Mouse (Mus musculus): ENCODE measurements around the gene Coro2b. TPM values are rescaled to one million over a fixed set of nuclear protein-coding genes. Genes with fewer than 3 reads are reported as not detected.

The Coro2b gene
- polyA plus RNA-seq, 2 experiments: 0.57 to 1.1 TPM

GRCm38 (mm10) chr9:62418742-62419141, 118.1 kb downstream of the Coro2b start:
- Histone ChIP-seq H3K9ac (replicated peaks) (no peak overlapping the region), H3K4me3 (ENCODE audit: insufficient read depth in 1 of 2, low read depth in 2 of 2, low read length in 2 of 2) (no peak overlapping the region), H3K27me3 (ENCODE audit: control insufficient read depth, insufficient read depth, low read length) (no peaks in the 10 kb centered on the region), H3K36me3 (replicated peaks; ENCODE audit: control insufficient read depth, insufficient read depth, low read depth) (no peaks in the 10 kb centered on the region), H3K4me1 (replicated peaks; ENCODE audit: control insufficient read depth in 2 of 2, insufficient read depth in 2 of 2, low read length in 1 of 2) (peaks cover 0 to 14% of the 10 kb centered on the region in 2 experiments; a peak in 2 of 4 replicates), H3K9me3 (ENCODE audit: control insufficient read depth, low read length) (no peaks in the 10 kb centered on the region), H3K27ac (no peak overlapping the region), H3K4me2 (ENCODE audit: low read depth) (no peak overlapping the region)
- DNase-seq (ENCODE audit: low read depth in 3 of 3, low spot score in 3 of 3) (no peak), ATAC-seq (ENCODE audit: insufficient read depth) (no peak)
- WGBS (ENCODE audit: insufficient replicate concordance): 52% methylated on average over 5 of the region's 5 CpGs
- TF ChIP-seq CTCF (IDR thresholded peaks at IDR 0.05; ENCODE audit: low read depth) (peak; percentile 68), EP300 (IDR thresholded peaks at IDR 0.05; ENCODE audit: low read depth) (no peak)

- no peaks in the 10 kb centered on the region for H3K27me3 ChIP-seq (ENCODE audit: control insufficient read depth, insufficient read depth, low read length)
- 34% methylated on average over 5 of the region's 5 CpGs for WGBS (ENCODE audit: insufficient replicate concordance)
- ATAC-seq (ENCODE audit: insufficient read depth): peak; percentile 65; the same call in 1 of the 2 replicates
- no peak overlapping the region for H3K27ac ChIP-seq
- H3K4me1 ChIP-seq (replicated peaks; ENCODE audit: control insufficient read depth in 2 of 2, insufficient read depth in 2 of 2, low read length in 1 of 2): peaks cover 2 to 14% of the 10 kb centered on the region in 2 experiments; a peak in 3 of 4 replicates
- no peaks in the 10 kb centered on the region for H3K36me3 ChIP-seq (replicated peaks; ENCODE audit: control insufficient read depth, insufficient read depth, low read depth)
- no peak for DNase-seq (ENCODE audit: low read depth in 3 of 3, low spot score in 3 of 3)
- no peaks in the 10 kb centered on the region for H3K9me3 ChIP-seq (ENCODE audit: control insufficient read depth, low read length)
- no peak overlapping the region for H3K4me2 ChIP-seq (ENCODE audit: low read depth)
- no peak overlapping the region for H3K9ac ChIP-seq (replicated peaks)
- no peak overlapping the region for H3K4me3 ChIP-seq (ENCODE audit: insufficient read depth in 1 of 2, low read depth in 2 of 2, low read length in 2 of 2)
- TF ChIP-seq EP300 (IDR thresholded peaks at IDR 0.05; ENCODE audit: low read depth): peak; percentile 50
- peak; percentile 10; the same call in 1 of the 2 replicates for TF ChIP-seq CTCF (IDR thresholded peaks at IDR 0.05; ENCODE audit: low read depth)
Observed at GRCm38 (mm10) chr9:62407357-62408146, 129.3 kb downstream of the Coro2b start.

- peak in 2 of 3 experiments; percentile 26 to 27 for DNase-seq (ENCODE audit: low read depth in 3 of 3, low spot score in 3 of 3)
- TF ChIP-seq CTCF (IDR thresholded peaks at IDR 0.05; ENCODE audit: low read depth): no peak
- no peak for TF ChIP-seq EP300 (IDR thresholded peaks at IDR 0.05; ENCODE audit: low read depth)
- no peak overlapping the region for H3K9ac ChIP-seq (replicated peaks)
- peak overlapping the region; percentile 2; the same call in 1 of the 2 replicates for H3K27ac ChIP-seq
- no peaks in the 10 kb centered on the region for H3K9me3 ChIP-seq (ENCODE audit: control insufficient read depth, low read length)
- 30% methylated on average over 7 of the region's 7 CpGs for WGBS (ENCODE audit: insufficient replicate concordance)
- peaks cover 2 to 14% of the 10 kb centered on the region in 2 experiments; a peak in 3 of 4 replicates for H3K4me1 ChIP-seq (replicated peaks; ENCODE audit: control insufficient read depth in 2 of 2, insufficient read depth in 2 of 2, low read length in 1 of 2)
- no peaks in the 10 kb centered on the region for H3K36me3 ChIP-seq (replicated peaks; ENCODE audit: control insufficient read depth, insufficient read depth, low read depth)
- peak; percentile 41; the same call in 1 of the 2 replicates for ATAC-seq (ENCODE audit: insufficient read depth)
- H3K4me3 ChIP-seq (ENCODE audit: insufficient read depth in 1 of 2, low read depth in 2 of 2, low read length in 2 of 2): no peak overlapping the region
- no peak overlapping the region for H3K4me2 ChIP-seq (ENCODE audit: low read depth)
- H3K27me3 ChIP-seq (ENCODE audit: control insufficient read depth, insufficient read depth, low read length): no peaks in the 10 kb centered on the region
Observed at GRCm38 (mm10) chr9:62406423-62407013, 130.3 kb downstream of the Coro2b start.

- no peaks in the 10 kb centered on the region for H3K9me3 ChIP-seq (ENCODE audit: control insufficient read depth, low read length)
- no peak for DNase-seq (ENCODE audit: low read depth in 3 of 3, low spot score in 3 of 3)
- no peaks in the 10 kb centered on the region for H3K27me3 ChIP-seq (ENCODE audit: control insufficient read depth, insufficient read depth, low read length)
- no peak overlapping the region for H3K4me3 ChIP-seq (ENCODE audit: insufficient read depth in 1 of 2, low read depth in 2 of 2, low read length in 2 of 2)
- H3K27ac ChIP-seq: no peak overlapping the region
- H3K9ac ChIP-seq (replicated peaks): no peak overlapping the region
- peaks cover 0 to 4% of the 10 kb centered on the region in 2 experiments; a peak in 3 of 4 replicates for H3K4me1 ChIP-seq (replicated peaks; ENCODE audit: control insufficient read depth in 2 of 2, insufficient read depth in 2 of 2, low read length in 1 of 2)
- no peak overlapping the region for H3K4me2 ChIP-seq (ENCODE audit: low read depth)
- TF ChIP-seq CTCF (IDR thresholded peaks at IDR 0.05; ENCODE audit: low read depth): no peak
- no peak for TF ChIP-seq EP300 (IDR thresholded peaks at IDR 0.05; ENCODE audit: low read depth)
- WGBS (ENCODE audit: insufficient replicate concordance): 55% methylated on average over 1 of the region's 1 CpGs
- no peak for ATAC-seq (ENCODE audit: insufficient read depth)
- no peaks in the 10 kb centered on the region for H3K36me3 ChIP-seq (replicated peaks; ENCODE audit: control insufficient read depth, insufficient read depth, low read depth)
Observed at GRCm38 (mm10) chr9:62401589-62401988, 135.3 kb downstream of the Coro2b start.

All from liver, embryonic 14.5 days (tissue).